Mouse (Mus musculus) myocyte (in vitro differentiated cells): Measurements from ENCODE around the gene Lrrc8b.

Source experiments
- E2F4 ChIP-seq: IDR thresholded peaks from one replicate; pipeline ENCODE4 v1.6.1; 2011; ENCODE audit warnings: mild to moderate bottlenecking, control low read depth, moderate library complexity; ENCODE audit not compliant: insufficient read depth
- MAX ChIP-seq: IDR thresholded peaks from one replicate; pipeline ENCODE4 v1.6.1; 2011; ENCODE audit warnings: low read depth, mild to moderate bottlenecking, control low read depth
- MYOD1 ChIP-seq, 3 experiments: IDR thresholded peaks; one replicate each; pipeline ENCODE4 v1.6.1; 2011; ENCODE audit warnings: control low read depth in 2 of 3, low read depth in 2 of 3, mild to moderate bottlenecking in 2 of 3, moderate library complexity in 1 of 3; ENCODE audit not compliant: insufficient read length in 2 of 3, control insufficient read depth in 1 of 3
- MYOG ChIP-seq, 3 experiments: IDR thresholded peaks; one replicate each; pipeline ENCODE4 v1.6.1; 2011; ENCODE audit warnings: control low read depth in 2 of 3, low read depth in 2 of 3, mild to moderate bottlenecking in 2 of 3; ENCODE audit not compliant: insufficient read length in 2 of 3, control insufficient read depth in 1 of 3, insufficient read depth in 1 of 3
- POLR2A ChIP-seq: IDR thresholded peaks from one replicate; pipeline ENCODE4 v1.6.1; 2011; ENCODE audit warnings: low read depth, mild to moderate bottlenecking, control low read depth, moderate library complexity; ENCODE audit not compliant: insufficient read length
- POLR2AphosphoS2 ChIP-seq: IDR thresholded peaks from one replicate; pipeline ENCODE4 v1.6.1; 2011; ENCODE audit warnings: low read depth, control low read depth; ENCODE audit not compliant: insufficient read length
- REST ChIP-seq: IDR thresholded peaks from one replicate; pipeline ENCODE4 v1.6.1; 2011; ENCODE audit warnings: mild to moderate bottlenecking, control low read depth, moderate library complexity; ENCODE audit not compliant: insufficient read depth, insufficient read length
- TCF12 ChIP-seq: IDR thresholded peaks from one replicate; pipeline ENCODE4 v1.6.1; 2011; ENCODE audit warnings: mild to moderate bottlenecking, control low read depth; ENCODE audit not compliant: poor library complexity, insufficient read depth, severe bottlenecking
- USF1 ChIP-seq: IDR thresholded peaks from one replicate; pipeline ENCODE4 v1.6.1; 2011; ENCODE audit warnings: low read depth, mild to moderate bottlenecking, control low read depth, moderate library complexity

GRCm38 (mm10) chr5:105428265-105428974, 12.8 kb downstream of the Lrrc8b start:
- no peak for TF ChIP-seq MAX
- TF ChIP-seq POLR2A: no peak
- TF ChIP-seq MYOG (IDR thresholded peaks at IDR 0.05; ENCODE audit: control insufficient read depth in 1 of 3, insufficient read depth in 1 of 3, insufficient read length in 2 of 3, low read depth in 2 of 3): no peak
- no peak for TF ChIP-seq USF1
- TF ChIP-seq E2F4: no peak
- TF ChIP-seq TCF12: no peak
- no peak for TF ChIP-seq REST
- TF ChIP-seq MYOD1 (IDR thresholded peaks at IDR 0.05; ENCODE audit: control insufficient read depth in 1 of 3, insufficient read length in 2 of 3, low read depth in 2 of 3): no peak
- no peak for TF ChIP-seq POLR2AphosphoS2
